Mouse (Mus musculus) C2C12 (cell line): ENCODE measurements around the gene Sat1. TPM values are rescaled to one million over a fixed set of nuclear protein-coding genes. Genes with fewer than 3 reads are reported as not detected.

ENCODE experiments used
- H3K27me3 ChIP-seq: one replicate; pipeline ENCODE4 v1.6.1; 2011; ENCODE audit not compliant: control insufficient read depth, insufficient read depth, insufficient read length
- H3K36me3 ChIP-seq: one replicate; pipeline ENCODE4 v1.6.1; 2011; ENCODE audit not compliant: control insufficient read depth, insufficient read depth
- H3K4me3 ChIP-seq: one replicate; pipeline ENCODE4 v1.5.1; 2011; ENCODE audit warnings: mild to moderate bottlenecking, control low read depth; ENCODE audit not compliant: poor library complexity, insufficient read depth, severe bottlenecking
- H3K79me2 ChIP-seq: one replicate; pipeline ENCODE4 v1.6.1; 2011; ENCODE audit not compliant: control insufficient read depth, insufficient read depth
- H3K79me3 ChIP-seq: one replicate; pipeline ENCODE4 v1.6.1; 2011; ENCODE audit warnings: low read depth, control low read depth
- H3ac ChIP-seq: one replicate; pipeline ENCODE3; 2011; ENCODE audit warnings: low read depth; ENCODE audit not compliant: control insufficient read depth, insufficient read length
- CEBPB ChIP-seq: IDR thresholded peaks from one replicate; pipeline ENCODE4 v1.6.1; 2011; ENCODE audit warnings: low read depth, mild to moderate bottlenecking, control low read depth, moderate library complexity
- CTCF ChIP-seq: IDR thresholded peaks from one replicate; pipeline ENCODE4 v1.5.1; 2011; ENCODE audit not compliant: control insufficient read depth, insufficient read depth, insufficient read length
- FOSL1 ChIP-seq: IDR thresholded peaks from one replicate; pipeline ENCODE4 v1.8.0; 2011; ENCODE audit warnings: mild to moderate bottlenecking, low read length; ENCODE audit not compliant: poor library complexity, insufficient read depth, severe bottlenecking
- MAX ChIP-seq: IDR thresholded peaks from one replicate; pipeline ENCODE4 v1.6.1; 2011; ENCODE audit warnings: mild to moderate bottlenecking, control low read depth
- MYOD1 ChIP-seq: IDR thresholded peaks from one replicate; pipeline ENCODE4 v1.6.1; 2011; ENCODE audit warnings: low read depth; ENCODE audit not compliant: control insufficient read depth, insufficient read length
- MYOG ChIP-seq: IDR thresholded peaks from one replicate; pipeline ENCODE4 v1.6.1; 2011; ENCODE audit not compliant: control insufficient read depth, insufficient read length; ENCODE audit errors: extremely low read depth
- USF1 ChIP-seq: IDR thresholded peaks from one replicate; pipeline ENCODE4 v1.6.1; 2011; ENCODE audit warnings: low read depth, mild to moderate bottlenecking, control low read depth, moderate library complexity
- long read RNA-seq, 2 experiments: library from polyadenylated mRNA; unstranded; transcript quantifications; one replicate each; pipeline ENCODE4 v2.0.0; 2019 to 2020
- polyA plus RNA-seq: library from polyadenylated mRNA; unstranded; fragments of >200 nt; fragmentation: generic; extraction: Trizol; gene quantifications from one replicate; pipeline ENCODE4 v1.2.1, GENCODE M21; 2012; ENCODE audit warnings: missing spikeins

Gene Sat1
- 122 TPM for polyA plus RNA-seq
- long read RNA-seq, experiment 1, transcript Sat1-201 (6 exons, 1,162 nt) = major isoform, 396 of 454 reads
- long read RNA-seq, experiment 1, transcript Sat1-205 (3 exons, 1,275 nt) = minor isoform, 22 of 454 reads
- long read RNA-seq, experiment 1, partial matches to known transcripts = 16 of 454 reads
- long read RNA-seq, experiment 1, other reads (novel, unspliced or antisense) = 10 of 454 reads
- long read RNA-seq, experiment 2, transcript Sat1-201 (6 exons, 1,162 nt) = major isoform, 164 of 183 reads
- long read RNA-seq, experiment 2, partial matches to known transcripts = 2 of 183 reads
- long read RNA-seq, experiment 2, other reads (novel, unspliced or antisense) = 11 of 183 reads

DNA sequence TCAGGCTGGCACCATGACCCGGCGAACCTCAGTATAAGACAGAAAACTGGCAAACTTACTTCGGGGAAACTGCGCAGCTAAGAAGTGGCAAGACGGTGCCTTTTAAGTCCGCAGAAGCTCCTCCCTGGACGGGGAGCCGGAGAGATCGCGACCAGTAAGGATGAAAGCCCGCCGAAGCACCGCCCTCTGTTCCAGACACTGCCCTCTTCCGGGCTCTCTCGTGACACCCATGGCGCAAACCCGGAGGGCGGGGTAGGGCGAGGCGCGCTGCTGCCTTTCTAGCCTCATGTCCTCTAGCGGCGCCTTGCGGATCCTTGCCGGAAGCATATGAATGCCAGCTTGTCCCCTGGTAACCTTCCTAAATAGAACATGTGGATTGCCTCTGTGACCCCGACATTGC is at the start of gene Sat1:
Sat1 (minus strand) TSS at position 179 of the 400 bp plus-strand sequence.
- Histone ChIP-seq H3K4me3 (peak within 1 kb of the TSS; percentile 36), H3K27me3 (no peaks in the 10 kb centered on the region), H3ac (peak within 1 kb of the TSS; percentile 82), H3K36me3 (peaks cover 7% of the 10 kb centered on the region), H3K79me2 (peaks cover 11% of the 10 kb centered on the region), H3K79me3 (peaks cover 8% of the 10 kb centered on the region)
- TF ChIP-seq USF1 = no peak
- no peak for TF ChIP-seq MYOD1
- no peak for TF ChIP-seq MYOG
- no peak for TF ChIP-seq FOSL1
- no peak for TF ChIP-seq CEBPB
- TF ChIP-seq CTCF = peak; percentile 52
- peak; percentile 43 for TF ChIP-seq MAX

DNA sequence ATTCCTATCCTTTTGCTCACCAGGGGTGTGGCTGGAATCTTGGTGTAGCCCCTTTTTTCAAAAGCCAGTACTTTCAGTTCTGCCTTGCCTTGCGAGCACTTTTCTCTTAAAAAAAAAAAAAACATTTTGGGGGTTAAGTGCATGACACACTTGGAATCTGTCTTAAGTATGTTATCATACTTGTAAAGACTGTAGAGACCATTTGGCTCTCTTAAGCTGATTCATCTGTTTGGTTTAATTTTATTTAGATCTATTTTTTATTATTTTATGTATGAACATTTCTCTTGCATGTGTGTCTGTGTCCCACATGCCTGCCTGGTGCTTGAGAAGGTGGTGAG is 46.6 kb upstream of the Sat1 start:
- peaks cover 40% of the 10 kb centered on the region for H3K79me3 ChIP-seq
- TF ChIP-seq MYOD1 (no peak), USF1 (no peak), CTCF (no peak), MAX (no peak), MYOG (no peak)
- no peak overlapping the region for H3ac ChIP-seq

DNA sequence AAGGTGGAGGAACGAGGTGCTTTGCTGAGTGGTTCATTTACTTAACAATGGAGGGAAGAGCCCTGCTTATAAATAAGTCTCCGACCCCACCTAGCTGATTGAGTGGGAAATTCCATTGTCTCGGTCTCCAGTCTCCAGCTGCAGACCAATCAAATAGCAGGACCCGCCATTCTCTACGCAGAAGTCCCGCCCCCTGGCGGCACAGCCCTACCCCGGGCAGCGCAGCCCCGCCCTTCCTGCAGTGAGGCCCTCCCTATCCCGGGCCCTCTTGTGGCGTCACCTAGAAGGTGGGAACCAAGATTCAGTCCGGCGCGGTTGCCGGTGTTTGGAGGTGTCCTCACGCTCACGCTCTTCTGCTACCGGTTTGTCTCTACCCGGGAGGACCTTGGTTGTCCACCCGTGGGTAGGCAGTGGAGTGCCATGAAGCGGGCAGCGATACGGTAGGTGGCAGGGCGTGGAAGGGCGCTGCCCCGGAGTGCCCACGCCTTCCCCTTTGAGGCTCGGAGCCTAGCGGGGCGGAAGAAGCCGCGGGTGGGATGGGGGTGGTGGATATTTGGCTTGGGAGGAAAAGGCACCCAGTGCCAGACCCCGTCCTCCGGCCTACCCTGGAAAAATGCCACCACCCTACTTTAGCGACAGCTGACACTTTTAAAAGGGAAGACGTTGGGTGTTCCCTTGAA is 46.1 kb upstream of the Sat1 start, which contains the start of gene Acot9:
Acot9 (plus strand) TSS at position 209 of the 680 bp plus-strand sequence.
- Histone ChIP-seq H3K4me3 (peak within 1 kb of the TSS; percentile 36), H3ac (peak within 1 kb of the TSS; percentile 96), H3K36me3 (peaks cover 6% of the 10 kb centered on the region), H3K27me3 (no peaks in the 10 kb centered on the region), H3K79me3 (peaks cover 37% of the 10 kb centered on the region), H3K79me2 (peaks cover 46% of the 10 kb centered on the region)
- TF ChIP-seq FOSL1 = peak; percentile 28
- TF ChIP-seq MYOD1 = no peak

More for the DNA sequence above, 46.6 kb upstream of the Sat1 start:
- peak overlapping the region; percentile 36 for H3K4me3 ChIP-seq
- peaks cover 6% of the 10 kb centered on the region for H3K36me3 ChIP-seq
- peaks cover 51% of the 10 kb centered on the region for H3K79me2 ChIP-seq
- H3K27me3 ChIP-seq = no peaks in the 10 kb centered on the region

DNA sequence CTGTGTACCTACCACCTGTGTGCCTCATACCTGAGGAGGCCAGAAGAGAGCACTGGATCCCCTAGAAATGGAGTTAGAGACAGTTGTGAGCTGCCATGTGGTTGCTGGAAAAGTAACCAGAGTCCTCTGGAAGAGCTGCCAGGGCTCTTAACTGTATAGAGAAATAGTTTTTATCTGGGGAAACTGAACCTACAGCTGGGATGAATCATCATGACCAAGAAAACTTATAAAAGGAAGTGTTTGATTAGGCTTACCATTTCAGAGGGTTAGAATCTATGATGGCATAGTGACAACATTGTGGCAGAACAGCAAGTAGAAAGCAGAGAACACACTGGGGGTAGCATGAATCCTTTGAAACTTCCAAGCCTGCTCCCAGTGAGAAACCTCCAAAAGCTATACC is 40.6 kb upstream of the Sat1 start:
- Histone ChIP-seq H3K4me3 (no peak overlapping the region), H3ac (no peak overlapping the region), H3K27me3 (no peaks in the 10 kb centered on the region), H3K79me3 (no peaks in the 10 kb centered on the region), H3K79me2 (no peaks in the 10 kb centered on the region), H3K36me3 (no peaks in the 10 kb centered on the region)
- TF ChIP-seq USF1 = no peak
- TF ChIP-seq CEBPB = no peak

DNA sequence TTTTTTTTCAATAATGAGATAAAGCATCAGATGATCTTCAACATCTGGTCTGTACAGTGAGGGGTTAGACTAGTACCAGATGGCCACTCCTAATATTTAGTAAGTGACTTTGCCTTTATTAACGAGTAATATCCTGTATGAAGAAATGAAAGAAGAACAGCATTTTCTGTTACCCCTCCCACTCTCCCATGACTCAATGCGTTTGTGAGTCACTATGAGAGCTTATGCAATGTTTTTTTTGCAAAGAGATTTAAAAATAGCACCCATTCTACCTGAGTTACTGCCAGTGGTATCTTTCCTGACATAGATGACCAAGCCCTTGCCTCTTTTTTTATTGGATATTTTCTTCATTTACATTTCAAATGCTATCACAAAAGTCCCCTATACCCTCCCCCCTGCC is 2.0 kb upstream of the Sat1 start:
- H3K79me2 ChIP-seq = peaks cover 11% of the 10 kb centered on the region
- H3K36me3 ChIP-seq = peaks cover 7% of the 10 kb centered on the region
- H3K27me3 ChIP-seq = no peaks in the 10 kb centered on the region
- no peak overlapping the region for H3K4me3 ChIP-seq
- no peak for TF ChIP-seq CTCF
- TF ChIP-seq MYOD1 = no peak
- TF ChIP-seq FOSL1 = no peak
- peak; percentile 72 for TF ChIP-seq CEBPB
- no peak for TF ChIP-seq USF1
- no peak for TF ChIP-seq MAX
- no peak for TF ChIP-seq MYOG
- no peak overlapping the region for H3ac ChIP-seq
- peaks cover 8% of the 10 kb centered on the region for H3K79me3 ChIP-seq
